ENCODE assay signal across 8 mouse cellular contexts in the genomic region with DNA sequence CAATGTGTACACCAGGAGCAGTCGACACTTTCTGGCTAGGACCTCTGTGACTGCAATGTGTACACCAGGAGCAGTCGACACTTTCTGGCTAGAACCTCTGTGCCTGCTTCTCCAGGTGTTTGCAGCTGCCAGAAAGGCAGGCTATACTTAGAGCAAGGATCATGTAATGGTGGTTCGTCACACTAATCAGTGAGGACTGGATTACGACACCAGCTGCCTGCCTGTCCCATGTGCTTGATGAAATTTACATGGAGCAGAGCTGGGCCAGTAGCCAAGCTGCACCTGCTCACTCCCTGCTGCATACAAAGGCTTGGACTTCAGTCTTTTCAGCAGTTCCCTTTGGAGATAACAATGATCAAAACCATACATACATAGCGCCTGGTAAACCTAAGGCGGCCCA. TPM values are rescaled to one million over a fixed set of nuclear protein-coding genes. Genes with fewer than 3 reads are reported as not detected.
DNase-seq lines count a peak whose midpoint lies in the region; ATAC-seq and TF ChIP-seq lines count a peak whose summit lies in the region.

No protein-coding gene starts in this region.

- TF ChIP-seq POLR2A in kidney, adult 2 months (IDR thresholded peaks at IDR 0.05; ENCODE audit: low read depth, low read length): no peak

- H3K9me3 ChIP-seq in liver, postnatal 0 days (ENCODE audit: low read length): no peaks in the 10 kb centered on the region

- DNase-seq in adrenal gland, adult (ENCODE audit: inconsistent age in 2 of 2, low spot score in 1 of 2): peak; percentile 58 to 75
- no peak for DNase-seq in adrenal gland, adult 18-20 months (ENCODE audit: low spot score in 2 of 2)
- peak; percentile 66 for DNase-seq in cerebellum, adult 9-10 months
- DNase-seq in heart, adult 18-20 months: peak; percentile 75 to 84
- peak; percentile 64 for DNase-seq in kidney, adult 2 months
- peak; percentile 72 for DNase-seq in liver, postnatal 0 days
- peak; percentile 48 for DNase-seq in retina, embryonic 14.5 days (ENCODE audit: low spot score)
- no peak for DNase-seq in adipocyte (ENCODE audit: low spot score)

- H3K27ac ChIP-seq in kidney, adult 2 months (ENCODE audit: insufficient read depth, low read depth, low read length): no peak overlapping the region
- H3K27ac ChIP-seq in liver, postnatal 0 days (ENCODE audit: low read depth): peak overlapping the region; percentile 78

- no peak for TF ChIP-seq EP300 in liver, postnatal 0 days (IDR thresholded peaks at IDR 0.05; ENCODE audit: low read depth)

- WGBS in kidney, adult 2 months: 47% methylated on average over 6 of the region's 6 CpGs
- WGBS in liver, postnatal 0 days (ENCODE audit: insufficient replicate concordance): 51% methylated on average over 6 of the region's 6 CpGs

- ATAC-seq in liver, postnatal 0 days: peak; percentile 87

- H3K4me1 ChIP-seq in kidney, adult 2 months (ENCODE audit: control insufficient read depth, insufficient read depth, low read length): peaks cover 38% of the 10 kb centered on the region
- peaks cover 50% of the 10 kb centered on the region for H3K4me1 ChIP-seq in liver, postnatal 0 days (ENCODE audit: insufficient read depth)

- H3K4me2 ChIP-seq in liver, postnatal 0 days (ENCODE audit: low read depth, low read length): peak overlapping the region; percentile 50

- H3K36me3 ChIP-seq in kidney, adult 2 months (ENCODE audit: control insufficient read depth, insufficient read depth, low read length): no peaks in the 10 kb centered on the region
- H3K36me3 ChIP-seq in liver, postnatal 0 days (replicated peaks; ENCODE audit: insufficient read depth, low read length): no peaks in the 10 kb centered on the region

- no peak for TF ChIP-seq CTCF in kidney, adult 2 months (conservative IDR thresholded peaks at IDR 0.05; ENCODE audit: insufficient read depth, insufficient read length, low read depth, low read length)
- TF ChIP-seq CTCF in liver, postnatal 0 days (IDR thresholded peaks at IDR 0.05; ENCODE audit: low read depth): no peak

- no peaks in the 10 kb centered on the region for H3K27me3 ChIP-seq in kidney, adult 2 months (replicated peaks; ENCODE audit: control insufficient read depth, insufficient read depth, low read length)
- H3K27me3 ChIP-seq in liver, postnatal 0 days (ENCODE audit: insufficient read depth, low read length): no peaks in the 10 kb centered on the region

- H3K4me3 ChIP-seq in kidney, adult 2 months (ENCODE audit: insufficient read depth, low read depth, low read length): no peak overlapping the region
- H3K4me3 ChIP-seq in liver, postnatal 0 days (ENCODE audit: low read depth, low read length): no peak overlapping the region

- 0 out of 2 replicates have a peak overlapping the region, but pooled peaks have one; percentile 6 for H3K9ac ChIP-seq in liver, postnatal 0 days (replicated peaks)

RNA-seq across cellular contexts. Expression of a gene that starts 23.7 kb away (rescaled TPM):
- 100 to 1,000 TPM; 158 to 188 TPM for total RNA-seq in adrenal gland, adult 18-20 months (2021)
- 100 to 1,000 TPM; 138 to 145 TPM for total RNA-seq in heart, adult 18-20 months (2021)
- polyA plus RNA-seq in kidney, adult 2 months (2012; rRNA removed): 162 and 189 TPM in 2 replicates
- polyA plus RNA-seq in liver, postnatal 0 days (2015; fragmentation: Nextera tagmentation; extraction: Ambion mirVana): 23.8 and 24.7 TPM in 2 replicates

RNA-seq across cellular contexts. Expression of a gene that starts 41.2 kb away (rescaled TPM):
- 10 to 100 TPM; 66.1 to 66.6 TPM for total RNA-seq in adrenal gland, adult 18-20 months (2021)
- 10 to 100 TPM; 46.0 to 50.6 TPM for total RNA-seq in heart, adult 18-20 months (2021)
- polyA plus RNA-seq in kidney, adult 2 months (2012; rRNA removed): 55.8 and 61.2 TPM in 2 replicates
- 96.2 and 99.0 TPM in 2 replicates for polyA plus RNA-seq in liver, postnatal 0 days (2015; fragmentation: Nextera tagmentation; extraction: Ambion mirVana)

RNA-seq across cellular contexts. Expression of a gene that starts 59.5 kb away (rescaled TPM):
- 10 to 100 TPM; 19.7 to 33.5 TPM for total RNA-seq in adrenal gland, adult 18-20 months (2021)
- total RNA-seq in heart, adult 18-20 months (2021): 10 to 100 TPM; 16.8 to 20.6 TPM
- 8.0 and 9.6 TPM in 2 replicates for polyA plus RNA-seq in kidney, adult 2 months (2012; rRNA removed)
- polyA plus RNA-seq in liver, postnatal 0 days (2015; fragmentation: Nextera tagmentation; extraction: Ambion mirVana): 1.6 and 2.2 TPM in 2 replicates

Comparison
In these comparisons a context has a peak if more than half of its experiments do, and no peak if none do; other contexts are left out.
1. DNase-seq: peak in adrenal gland, adult (2 of 2), cerebellum, adult 9-10 months (single experiment), heart, adult 18-20 months (2 of 2), kidney, adult 2 months (single experiment), liver, postnatal 0 days (single experiment) and retina, embryonic 14.5 days (single experiment); none in adrenal gland, adult 18-20 months (0 of 2) and adipocyte (single experiment).